Mouse (Mus musculus) layer of hippocampus, postnatal 10 days (tissue): ENCODE results near the gene Hormad2. TPM values are rescaled to one million over a fixed set of nuclear protein-coding genes. Genes with fewer than 3 reads are reported as not detected.

ENCODE experiments used
- DNase-seq, 2 experiments: peaks; one replicate each; pipeline ENCODE4 v3.0.0; 2021; ENCODE audit warnings: low spot score in 2 of 2
- total RNA-seq, 2 experiments: library from RNA; stranded (reverse); gene quantifications; 2 replicates each; pipeline ENCODE4 v1.2.3; 2021

Gene Hormad2
- total RNA-seq, 2 experiments from 2014 or later: not detected

- no peak for DNase-seq
Observed at GRCm38 (mm10) chr11:4342027-4342426, 98.9 kb downstream of the Hormad2 start.

GRCm38 (mm10) chr11:4340109-4340779, 100.7 kb downstream of the Hormad2 start:
- DNase-seq: no peak

DNA sequence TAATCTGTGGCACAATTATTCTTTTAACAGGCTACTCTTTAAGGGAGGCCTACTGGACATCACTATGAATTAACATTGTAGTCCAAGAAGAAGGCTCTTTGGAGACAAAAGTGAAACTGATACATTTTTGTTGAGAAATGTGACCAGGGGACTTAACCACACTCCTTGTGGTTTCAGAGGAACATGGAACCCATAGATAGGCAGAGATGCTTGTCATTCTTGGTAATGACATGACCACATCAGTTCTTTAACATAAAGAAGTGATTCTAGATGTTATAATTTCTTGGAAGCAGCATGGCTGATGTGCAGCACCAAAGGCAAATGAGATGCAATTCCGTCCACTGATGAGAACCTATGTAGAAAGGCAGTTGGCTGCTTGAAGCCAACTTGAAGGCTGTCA, 101.6 kb downstream of the Hormad2 start:
- no peak for DNase-seq

GRCm38 (mm10) chr11:4336693-4337283, 104.1 kb downstream of the Hormad2 start:
- DNase-seq: no peak

- no peak for DNase-seq
Observed at GRCm38 (mm10) chr11:4335810-4336692, 104.9 kb downstream of the Hormad2 start.

DNA sequence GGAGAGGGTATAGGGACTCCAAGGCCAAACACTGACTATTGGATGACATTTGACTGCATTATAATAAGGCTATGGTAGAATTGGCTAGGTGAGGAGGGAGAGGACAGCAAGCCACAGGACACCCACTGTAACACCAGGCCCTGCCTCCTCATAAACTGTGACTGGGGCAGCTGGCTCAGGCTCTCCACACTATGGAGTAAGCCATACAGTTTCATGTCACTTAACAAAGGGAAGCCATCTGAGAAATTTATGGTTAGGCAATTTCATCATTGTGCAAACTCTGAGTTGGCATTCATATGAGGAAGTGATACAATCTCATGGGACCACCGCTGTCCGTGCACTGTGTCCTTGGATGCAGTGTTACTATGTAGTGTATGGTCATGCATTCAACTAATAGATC, 107.9 kb downstream of the Hormad2 start:
- DNase-seq: no peak

DNA sequence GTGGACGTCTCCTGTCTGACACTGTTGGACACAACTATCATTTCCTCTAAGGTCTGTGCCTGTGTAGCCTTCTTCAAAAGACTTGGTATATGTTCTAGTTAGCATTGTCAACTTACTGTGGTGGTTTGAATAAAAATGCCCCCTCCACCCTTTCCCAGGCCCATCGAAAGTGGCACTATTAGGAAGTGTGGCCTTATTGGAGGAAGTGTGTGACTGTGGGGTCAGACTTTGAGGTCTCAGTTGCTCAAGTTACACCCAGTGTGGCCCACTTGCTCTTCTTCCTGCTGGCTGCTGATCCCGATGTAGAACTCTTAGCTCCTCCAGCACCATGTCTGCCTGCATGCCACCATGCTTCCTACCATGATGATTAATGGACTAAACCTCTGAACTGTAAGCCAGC, 112.7 kb downstream of the Hormad2 start:
- DNase-seq: no peak

GRCm38 (mm10) chr11:4323481-4323880, 117.4 kb downstream of the Hormad2 start:
- DNase-seq: no peak

- no peak for DNase-seq
Observed at GRCm38 (mm10) chr11:4322943-4323342, 118.0 kb downstream of the Hormad2 start.

- DNase-seq: no peak
Observed at GRCm38 (mm10) chr11:4320876-4321275, 120.0 kb downstream of the Hormad2 start.

- no peak for DNase-seq
Observed at GRCm38 (mm10) chr11:4319212-4319955, 121.5 kb downstream of the Hormad2 start.

DNA sequence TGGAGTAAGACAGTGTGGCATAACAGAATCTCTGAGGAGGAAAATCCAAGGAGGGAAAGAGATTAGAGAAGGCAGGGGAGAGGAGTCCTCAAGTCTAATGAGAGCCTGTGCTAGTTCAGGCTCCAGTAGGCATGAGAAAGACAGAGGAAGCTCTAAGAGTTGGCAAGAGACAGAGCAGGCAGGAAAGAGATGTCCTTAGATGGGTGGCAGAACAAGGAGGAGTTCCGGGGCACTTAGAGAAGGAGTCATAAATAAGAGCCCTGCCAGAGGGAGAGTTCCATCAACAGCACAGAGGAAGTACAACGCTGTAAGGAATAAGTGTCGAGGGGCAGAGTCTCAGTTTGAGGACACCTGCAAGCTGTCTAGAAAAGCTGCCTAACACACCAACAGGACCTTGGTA, 122.9 kb downstream of the Hormad2 start:
- no peak for DNase-seq

DNA sequence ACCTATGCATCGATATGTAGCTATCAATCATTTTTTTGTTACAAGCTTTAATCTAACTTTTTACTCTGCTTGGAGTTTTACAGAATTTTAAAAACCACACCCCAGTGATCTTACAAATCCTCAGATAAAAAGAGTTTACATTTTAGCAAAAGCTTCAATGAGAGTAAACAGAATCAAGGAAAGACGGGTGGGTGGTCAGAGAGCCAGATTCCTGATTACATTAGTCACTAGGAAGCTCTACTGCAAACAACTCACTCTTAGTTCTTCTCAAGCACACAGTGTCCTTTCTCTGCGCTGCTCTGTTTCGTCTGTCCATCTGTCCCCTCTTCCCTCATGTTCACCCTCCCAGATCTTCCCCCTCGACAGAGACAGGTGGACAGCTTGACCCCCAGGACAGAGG, 123.6 kb downstream of the Hormad2 start:
- DNase-seq: no peak

GRCm38 (mm10) chr11:4312180-4312579, 128.7 kb downstream of the Hormad2 start:
- no peak for DNase-seq

DNA sequence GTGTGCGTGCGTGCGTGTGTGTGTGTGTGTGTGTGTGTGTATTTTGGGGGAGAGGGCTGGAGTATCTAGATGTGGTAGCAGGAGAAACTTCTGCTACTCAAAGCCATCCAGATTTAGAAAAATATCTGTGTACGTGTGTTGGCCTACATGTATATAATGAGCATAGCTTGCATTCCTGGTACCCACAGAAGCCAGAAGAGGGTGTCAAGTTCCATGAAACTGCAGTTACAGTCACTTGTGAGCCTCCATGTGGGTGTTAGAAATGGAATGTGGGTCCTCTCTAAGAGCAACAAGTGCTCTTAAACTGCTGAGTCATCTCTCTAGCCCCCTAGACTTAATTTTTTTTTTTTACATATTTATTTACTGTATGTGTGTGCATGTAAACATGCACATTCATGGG, 130.6 kb downstream of the Hormad2 start:
- no peak for DNase-seq

GRCm38 (mm10) chr11:4309613-4310012, 131.3 kb downstream of the Hormad2 start:
- no peak for DNase-seq

- DNase-seq: no peak
Observed at GRCm38 (mm10) chr11:4308514-4309450, 132.1 kb downstream of the Hormad2 start.

- no peak for DNase-seq
Observed at GRCm38 (mm10) chr11:4308060-4308513, 132.8 kb downstream of the Hormad2 start.

- no peak for DNase-seq
Observed at GRCm38 (mm10) chr11:4306086-4306485, 134.8 kb downstream of the Hormad2 start.

- DNase-seq: no peak
Observed at GRCm38 (mm10) chr11:4305090-4305489, 135.8 kb downstream of the Hormad2 start.
